Mouse (Mus musculus): Measurements from ENCODE around the gene Limd2. TPM values are rescaled to one million over a fixed set of nuclear protein-coding genes. Genes with fewer than 3 reads are reported as not detected.
"Not testable (repeated sequence)": the region's sequence is repeated elsewhere in the genome, so short reads cannot be mapped to it uniquely, and the experiment has no call there.

Limd2 gene
- polyA plus RNA-seq, 1 experiment, result 0.93 TPM

- H3K4me3 ChIP-seq (replicated peaks), result no peak overlapping the region
Measured at GRCm38 (mm10) chr11:106154091-106154490, 6.6 kb downstream of the Limd2 start.

DNA sequence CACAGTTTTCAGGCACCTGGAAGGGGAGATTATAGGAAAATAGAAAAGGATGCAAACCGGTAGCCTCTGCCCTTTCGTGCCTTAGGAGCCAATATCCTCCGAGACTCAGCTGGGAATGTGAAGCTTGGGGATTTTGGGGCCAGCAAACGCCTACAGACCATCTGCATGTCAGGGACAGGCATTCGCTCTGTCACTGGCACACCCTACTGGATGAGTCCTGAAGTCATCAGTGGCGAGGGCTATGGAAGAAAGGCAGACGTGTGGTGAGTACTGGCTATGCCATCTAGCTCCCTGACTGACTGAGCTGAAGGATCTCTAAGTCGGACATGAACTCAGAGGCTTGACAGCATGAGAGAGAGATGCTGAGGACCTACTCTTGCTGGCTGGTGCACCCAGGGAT is 8.5 kb downstream of the Limd2 start:
- peaks cover 39% of the 10 kb centered on the region for H3K36me3 ChIP-seq (ENCODE audit: control insufficient read depth)
- TF ChIP-seq GATA1 (IDR thresholded peaks at IDR 0.05; ENCODE audit: low read length) (no peak), TAL1 (IDR thresholded peaks at IDR 0.05; ENCODE audit: low read length) (no peak)
- H3K4me1 ChIP-seq (ENCODE audit: control insufficient read depth), result no peaks in the 10 kb centered on the region

More at GRCm38 (mm10) chr11:106154091-106154490, 6.6 kb downstream of the Limd2 start:
- peaks cover 14% of the 10 kb centered on the region for H3K27me3 ChIP-seq (ENCODE audit: control insufficient read depth)
- H3K4me1 ChIP-seq (ENCODE audit: control insufficient read depth), result peaks cover 5% of the 10 kb centered on the region
- no peaks in the 10 kb centered on the region for H3K9me3 ChIP-seq (ENCODE audit: control insufficient read depth, low read length)
- TF ChIP-seq GATA1 (IDR thresholded peaks at IDR 0.05; ENCODE audit: low read length) (no peak), TAL1 (IDR thresholded peaks at IDR 0.05; ENCODE audit: low read length) (no peak)
- H3K36me3 ChIP-seq (ENCODE audit: control insufficient read depth), result peaks cover 37% of the 10 kb centered on the region

GRCm38 (mm10) chr11:106151219-106151618 is 9.4 kb downstream of the Limd2 start:
- Histone ChIP-seq H3K36me3 (ENCODE audit: control insufficient read depth) (peaks cover 33% of the 10 kb centered on the region), H3K27me3 (ENCODE audit: control insufficient read depth) (no peaks in the 10 kb centered on the region)

More for the DNA sequence above, 8.5 kb downstream of the Limd2 start:
- H3K27me3 ChIP-seq (ENCODE audit: control insufficient read depth), result no peaks in the 10 kb centered on the region
- no peaks in the 10 kb centered on the region for H3K9me3 ChIP-seq (ENCODE audit: control insufficient read depth, low read length)
- no peak overlapping the region for H3K4me3 ChIP-seq (replicated peaks)

GRCm38 (mm10) chr11:106134580-106135528 is 25.8 kb downstream of the Limd2 start:
- no peaks in the 10 kb centered on the region; the same call in 1 of the 2 replicates for H3K36me3 ChIP-seq (ENCODE audit: control insufficient read depth)
- no peak for TF ChIP-seq GATA1 (IDR thresholded peaks at IDR 0.05; ENCODE audit: low read length)

More at GRCm38 (mm10) chr11:106151219-106151618, 9.4 kb downstream of the Limd2 start:
- Histone ChIP-seq H3K9me3 (ENCODE audit: control insufficient read depth, low read length) (no peaks in the 10 kb centered on the region), H3K4me1 (ENCODE audit: control insufficient read depth) (no peaks in the 10 kb centered on the region), H3K4me3 (replicated peaks) (no peak overlapping the region)
- TF ChIP-seq TAL1 (IDR thresholded peaks at IDR 0.05; ENCODE audit: low read length), result no peak
- no peak for TF ChIP-seq GATA1 (IDR thresholded peaks at IDR 0.05; ENCODE audit: low read length)

GRCm38 (mm10) chr11:106132516-106132915 is 28.1 kb downstream of the Limd2 start:
- TF ChIP-seq TAL1 (IDR thresholded peaks at IDR 0.05; ENCODE audit: low read length) (no peak), GATA1 (IDR thresholded peaks at IDR 0.05; ENCODE audit: low read length) (no peak)
- Histone ChIP-seq H3K36me3 (ENCODE audit: control insufficient read depth) (no peaks in the 10 kb centered on the region; the same call in 1 of the 2 replicates), H3K4me1 (ENCODE audit: control insufficient read depth) (peaks cover 6% of the 10 kb centered on the region), H3K27me3 (ENCODE audit: control insufficient read depth) (no peaks in the 10 kb centered on the region), H3K9me3 (ENCODE audit: control insufficient read depth, low read length) (no peaks in the 10 kb centered on the region), H3K4me3 (replicated peaks) (no peak overlapping the region)

More at GRCm38 (mm10) chr11:106134580-106135528, 25.8 kb downstream of the Limd2 start:
- Histone ChIP-seq H3K9me3 (ENCODE audit: control insufficient read depth, low read length) (no peaks in the 10 kb centered on the region), H3K4me3 (replicated peaks) (no peak overlapping the region), H3K27me3 (ENCODE audit: control insufficient read depth) (no peaks in the 10 kb centered on the region), H3K4me1 (ENCODE audit: control insufficient read depth) (peaks cover 3% of the 10 kb centered on the region; the same call in 1 of the 2 replicates)

DNA sequence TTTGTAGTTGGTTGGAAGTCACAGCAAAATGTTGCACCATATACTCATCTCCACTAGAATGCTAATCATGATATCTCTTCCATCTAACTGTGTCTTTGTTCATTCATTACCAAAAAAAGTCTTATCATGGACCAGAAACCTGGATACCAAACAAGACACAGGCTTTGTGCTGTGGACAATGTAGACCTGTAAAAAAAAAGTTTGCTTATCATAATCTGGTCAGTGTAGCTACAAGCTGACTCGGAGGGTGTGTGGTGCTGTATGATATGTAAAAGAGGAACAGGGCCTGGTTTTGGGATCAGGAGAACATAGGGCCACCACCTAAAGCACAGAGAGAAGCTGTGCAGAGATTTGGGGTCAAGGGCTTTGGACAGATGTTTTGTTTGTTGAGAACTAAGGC is 31.2 kb downstream of the Limd2 start:
- H3K4me3 ChIP-seq (replicated peaks), result no peak overlapping the region
- no peaks in the 10 kb centered on the region for H3K9me3 ChIP-seq (ENCODE audit: control insufficient read depth, low read length)
- peaks cover 3% of the 10 kb centered on the region for H3K4me1 ChIP-seq (ENCODE audit: control insufficient read depth)
- H3K27me3 ChIP-seq (ENCODE audit: control insufficient read depth), result no peaks in the 10 kb centered on the region
- H3K36me3 ChIP-seq (ENCODE audit: control insufficient read depth), result no peaks in the 10 kb centered on the region; the same call in 1 of the 2 replicates
- TF ChIP-seq TAL1 (IDR thresholded peaks at IDR 0.05; ENCODE audit: low read length) (no peak), GATA1 (IDR thresholded peaks at IDR 0.05; ENCODE audit: low read length) (no peak)

DNA sequence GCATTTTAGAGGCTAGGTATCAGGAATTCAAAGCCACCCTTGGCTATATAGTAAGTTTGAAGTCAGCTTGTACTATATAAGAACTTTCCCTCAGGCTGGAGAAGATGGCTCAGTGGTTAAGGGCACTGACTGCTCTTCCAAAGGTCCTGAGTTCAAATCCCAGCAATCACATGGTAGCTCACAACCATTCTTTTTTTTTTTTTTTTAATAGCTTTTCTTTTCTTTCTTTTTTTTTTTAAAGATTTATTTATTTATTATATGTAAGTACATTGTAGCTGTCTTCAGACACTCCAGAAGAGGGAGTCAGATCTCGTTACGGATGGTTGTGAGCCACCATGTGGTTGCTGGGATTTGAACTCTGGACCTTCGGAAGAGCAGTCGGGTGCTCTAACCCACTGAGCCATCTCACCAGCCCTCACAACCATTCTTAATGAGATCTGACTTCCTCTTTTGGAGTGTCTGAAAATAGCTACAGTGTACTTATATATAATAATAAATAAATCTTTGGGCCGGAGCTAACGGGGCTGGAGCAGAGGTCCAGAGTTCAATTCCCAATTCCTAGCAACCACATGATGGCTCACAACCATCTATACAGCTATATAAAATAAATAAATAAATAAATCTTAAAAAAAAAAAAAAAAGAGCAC is 33.8 kb downstream of the Limd2 start:
- not testable (repeated sequence) for H3K9me3 ChIP-seq (ENCODE audit: control insufficient read depth, low read length); H3K4me3 ChIP-seq (replicated peaks); H3K4me1 ChIP-seq (ENCODE audit: control insufficient read depth); H3K36me3 ChIP-seq (ENCODE audit: control insufficient read depth); H3K27me3 ChIP-seq (ENCODE audit: control insufficient read depth)

DNA sequence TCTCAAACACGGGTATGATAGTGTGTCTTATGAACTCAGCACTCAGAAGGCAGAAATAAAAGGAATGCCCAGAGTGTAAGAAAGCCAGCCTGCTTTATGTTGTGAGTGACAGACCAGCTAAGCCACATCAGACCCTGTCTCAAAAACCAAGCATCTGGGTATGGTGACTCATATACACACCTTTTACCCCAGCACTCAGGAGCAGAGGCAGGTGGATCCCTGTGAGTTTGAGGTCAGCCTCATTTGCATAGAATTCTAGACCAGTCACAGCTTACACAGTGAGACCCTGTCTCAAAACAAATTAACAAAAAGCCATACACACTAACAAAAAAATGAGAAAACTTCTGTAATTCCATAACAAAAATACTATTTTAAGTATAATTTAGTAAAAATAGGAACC is 34.8 kb downstream of the Limd2 start:
- Histone ChIP-seq H3K9me3 (ENCODE audit: control insufficient read depth, low read length) (no peaks in the 10 kb centered on the region), H3K4me1 (ENCODE audit: control insufficient read depth) (peaks cover 3% of the 10 kb centered on the region), H3K27me3 (ENCODE audit: control insufficient read depth) (no peaks in the 10 kb centered on the region), H3K4me3 (replicated peaks) (no peak overlapping the region), H3K36me3 (ENCODE audit: control insufficient read depth) (no peaks in the 10 kb centered on the region; the same call in 1 of the 2 replicates)
- TF ChIP-seq GATA1 (IDR thresholded peaks at IDR 0.05; ENCODE audit: low read length), result no peak
- TF ChIP-seq TAL1 (IDR thresholded peaks at IDR 0.05; ENCODE audit: low read length), result no peak

DNA sequence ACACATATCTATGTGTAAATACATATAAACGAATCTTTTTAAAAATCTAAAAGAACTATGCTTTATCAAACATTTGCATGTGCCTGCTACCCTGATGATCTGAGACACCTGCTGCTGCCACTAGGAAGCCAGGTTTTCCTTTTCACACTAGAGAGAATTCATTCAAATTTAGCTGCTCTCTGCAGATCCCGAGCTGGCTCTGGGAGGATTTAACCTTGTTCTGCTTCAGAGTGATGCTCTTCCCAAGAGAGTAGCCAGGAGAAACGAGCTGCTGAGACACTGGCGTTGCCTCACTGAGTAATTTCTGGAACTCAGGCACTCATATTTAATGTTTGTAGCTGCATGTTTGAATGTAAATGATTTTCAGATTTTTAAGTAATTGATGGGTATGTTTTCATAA is 35.9 kb downstream of the Limd2 start:
- no peaks in the 10 kb centered on the region for H3K27me3 ChIP-seq (ENCODE audit: control insufficient read depth)
- no peak overlapping the region for H3K4me3 ChIP-seq (replicated peaks)
- no peaks in the 10 kb centered on the region; the same call in 1 of the 2 replicates for H3K36me3 ChIP-seq (ENCODE audit: control insufficient read depth)
- no peak for TF ChIP-seq GATA1 (IDR thresholded peaks at IDR 0.05; ENCODE audit: low read length)
- no peak for TF ChIP-seq TAL1 (IDR thresholded peaks at IDR 0.05; ENCODE audit: low read length)
- H3K4me1 ChIP-seq (ENCODE audit: control insufficient read depth), result peaks cover 3% of the 10 kb centered on the region
- no peaks in the 10 kb centered on the region for H3K9me3 ChIP-seq (ENCODE audit: control insufficient read depth, low read length)
